Mouse (Mus musculus): ENCODE data around the gene B3gnt3.

DNA sequence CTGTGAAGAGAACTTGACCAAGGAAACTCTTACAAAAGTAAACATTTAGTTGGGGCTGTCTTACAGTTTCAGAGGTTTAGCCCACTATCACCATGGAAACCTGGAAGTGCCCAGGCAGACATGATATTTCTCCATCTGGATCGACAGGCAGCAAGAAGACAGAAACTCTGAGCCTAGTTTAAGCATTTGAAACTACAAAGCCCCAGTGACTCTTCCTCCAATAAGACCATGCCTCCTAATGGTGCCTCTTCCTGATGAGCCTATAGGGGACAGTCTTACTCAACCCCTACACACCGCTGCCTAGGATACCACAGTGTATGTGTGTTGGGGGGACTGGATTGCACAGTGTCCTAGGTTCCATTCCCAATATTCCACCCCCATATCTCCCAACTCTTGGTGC is 27.5 kb downstream of the B3gnt3 start:
- no peak for TF ChIP-seq EP300 (optimal IDR thresholded peaks at IDR 0.05)
- no peak for TF ChIP-seq CTCF (IDR thresholded peaks at IDR 0.05; ENCODE audit: low read depth)

Data from stomach, postnatal 0 days (tissue).